Mouse (Mus musculus): Measurements from ENCODE around the gene Igfbp1. TPM values are rescaled to one million over a fixed set of nuclear protein-coding genes. Genes with fewer than 3 reads are reported as not detected.

Gene Igfbp1
- total RNA-seq (2021): under 1 TPM in 1 of 2 experiments, not detected in 1; 0.42 TPM
- long read RNA-seq: 0 reads

DNA sequence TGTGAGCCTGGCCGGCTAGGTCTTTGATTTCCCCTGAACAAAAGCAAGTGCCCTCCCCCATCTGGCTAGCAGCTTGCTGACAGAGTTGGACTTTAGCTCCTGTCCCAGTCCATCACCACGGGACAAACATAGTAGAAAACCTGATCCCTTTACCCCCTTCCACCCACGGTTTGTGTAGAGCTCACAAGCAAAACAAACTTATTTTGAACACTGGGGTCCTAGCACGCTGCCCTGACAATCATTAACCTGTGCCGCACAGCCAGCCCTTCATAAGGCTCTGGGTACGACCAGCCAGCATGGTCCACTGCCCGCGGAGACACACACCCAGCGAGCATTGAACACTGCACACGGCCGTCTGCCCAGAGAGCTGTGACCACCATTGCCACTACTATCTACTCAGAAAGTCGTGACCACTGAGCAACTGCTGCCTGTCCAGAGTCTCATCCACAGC lies at the start of gene Igfbp1:
Gene Igfbp1 (plus strand): TSS at position 292 of the 451 bp plus-strand sequence.
- no peak for DNase-seq (ENCODE audit: low spot score in 2 of 2)

DNA sequence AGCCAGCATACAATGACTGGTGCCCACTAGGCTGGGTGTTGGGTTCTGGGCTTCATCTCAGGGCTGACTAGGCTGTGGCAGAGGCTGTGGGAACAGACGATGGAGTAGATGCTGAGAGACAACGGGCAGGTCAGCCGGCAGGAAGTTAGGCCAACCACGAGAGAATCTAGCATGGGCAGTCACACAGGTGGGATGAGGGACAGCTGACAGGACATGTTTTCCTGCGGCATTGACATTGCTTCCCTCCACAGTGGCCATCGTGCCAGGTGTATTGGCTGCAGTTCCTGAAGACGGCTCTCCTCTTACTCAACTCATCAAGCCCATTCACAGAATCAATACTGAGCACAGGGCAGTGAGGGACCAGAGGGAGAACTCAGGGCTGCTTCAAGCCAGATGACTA lies 49.6 kb upstream of the Igfbp1 start:
- no peak for DNase-seq (ENCODE audit: low spot score in 2 of 2)

DNA sequence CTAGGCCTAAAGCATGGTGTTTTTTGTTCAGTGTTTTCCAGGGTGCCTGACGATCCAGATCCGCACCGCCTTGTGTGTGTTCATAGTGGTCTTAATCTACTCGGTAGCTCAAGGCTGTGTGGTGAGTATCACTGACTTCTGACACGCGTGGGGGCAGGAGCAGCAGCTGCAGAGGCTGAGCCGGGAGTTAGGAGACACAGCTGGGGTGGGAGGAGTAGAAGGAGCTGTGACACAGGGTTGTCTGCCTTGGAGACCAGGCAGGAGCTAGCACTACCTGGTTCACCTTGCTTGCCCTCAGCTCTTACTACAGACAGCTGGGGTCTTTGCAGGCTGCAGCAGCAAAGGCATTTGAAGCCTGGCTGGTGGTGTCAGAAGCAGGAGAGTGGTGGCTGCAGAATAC lies 48.1 kb upstream of the Igfbp1 start:
- no peak for DNase-seq (ENCODE audit: low spot score in 2 of 2)

DNA sequence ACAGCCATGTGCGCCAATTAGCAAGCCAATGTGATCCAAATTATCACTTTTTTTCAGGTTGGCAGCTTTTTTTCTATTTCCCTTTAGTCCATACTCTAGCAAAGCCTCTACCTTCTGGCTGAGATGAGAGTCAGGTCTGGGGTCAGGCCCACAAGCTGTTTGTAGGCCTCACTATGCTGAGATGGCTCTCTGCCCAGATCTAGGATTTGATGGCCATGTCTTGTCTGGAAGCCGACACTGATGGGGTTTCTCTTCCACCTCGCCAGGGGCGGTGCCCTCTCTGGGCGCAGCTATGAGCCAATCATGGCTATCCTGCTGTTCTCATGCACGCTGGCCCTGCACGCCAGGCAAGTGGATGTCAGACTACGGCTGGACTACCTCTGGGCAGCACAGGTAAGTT lies 47.1 kb upstream of the Igfbp1 start:
- DNase-seq (ENCODE audit: low spot score in 2 of 2): no peak

DNA sequence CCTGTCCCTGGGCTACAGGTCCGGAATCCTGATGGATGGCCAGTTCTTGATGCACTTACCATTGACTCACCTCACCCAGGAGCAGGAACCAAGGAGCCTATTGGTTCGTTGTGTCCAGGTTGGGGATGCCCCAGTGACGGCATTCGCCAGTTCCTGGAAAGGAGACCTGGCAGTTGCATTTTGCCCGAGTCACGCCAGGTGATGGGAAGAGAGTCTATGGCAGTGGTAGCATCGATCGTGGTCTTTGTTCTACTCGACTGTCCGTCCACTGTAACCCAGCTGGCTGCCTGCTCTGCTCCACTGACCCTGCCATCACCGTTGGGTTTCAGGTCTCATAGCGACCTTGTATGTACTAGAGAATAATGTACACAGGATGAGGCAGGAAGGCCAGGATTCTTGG lies 45.2 kb upstream of the Igfbp1 start:
- DNase-seq (ENCODE audit: low spot score in 2 of 2): no peak

DNA sequence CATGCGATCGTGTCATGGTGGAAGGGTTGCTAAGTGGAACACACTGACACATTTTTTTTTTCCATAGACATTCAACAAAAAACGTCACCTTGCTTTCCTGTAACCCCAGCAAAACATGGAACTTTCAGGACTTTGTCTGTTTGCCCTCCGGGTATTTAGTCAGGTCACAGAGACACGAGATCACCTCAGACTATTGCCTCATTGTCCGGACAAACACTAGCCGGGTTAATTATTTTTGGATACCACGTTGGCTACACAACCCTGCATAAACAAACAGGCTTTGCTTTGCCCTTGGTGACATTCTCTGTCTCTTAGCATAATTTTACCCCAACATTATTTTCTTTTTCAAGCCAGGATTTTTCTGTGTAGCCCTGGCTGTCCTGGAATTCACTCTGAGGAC lies 44.5 kb upstream of the Igfbp1 start:
- no peak for DNase-seq (ENCODE audit: low spot score in 2 of 2)

DNA sequence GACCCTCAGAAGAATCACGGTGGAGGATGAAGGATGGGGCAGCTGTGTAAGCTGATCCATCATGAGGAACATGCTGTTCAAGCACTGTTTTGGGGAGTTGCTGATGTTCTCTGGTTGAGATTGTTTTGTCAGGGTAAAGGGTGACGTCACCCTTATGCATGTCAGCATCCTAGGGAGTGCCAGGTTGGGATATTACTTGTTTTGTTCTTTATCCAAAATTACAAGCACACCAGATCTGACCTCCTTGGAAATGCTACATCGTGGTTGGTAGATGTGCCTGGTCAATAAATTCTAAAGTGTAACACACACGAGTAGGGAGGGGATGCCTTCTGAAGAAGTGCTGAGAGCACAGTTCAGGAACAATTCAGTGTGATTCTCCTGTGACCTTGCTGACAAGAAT lies 41.2 kb upstream of the Igfbp1 start:
- DNase-seq (ENCODE audit: low spot score in 2 of 2): no peak

DNA sequence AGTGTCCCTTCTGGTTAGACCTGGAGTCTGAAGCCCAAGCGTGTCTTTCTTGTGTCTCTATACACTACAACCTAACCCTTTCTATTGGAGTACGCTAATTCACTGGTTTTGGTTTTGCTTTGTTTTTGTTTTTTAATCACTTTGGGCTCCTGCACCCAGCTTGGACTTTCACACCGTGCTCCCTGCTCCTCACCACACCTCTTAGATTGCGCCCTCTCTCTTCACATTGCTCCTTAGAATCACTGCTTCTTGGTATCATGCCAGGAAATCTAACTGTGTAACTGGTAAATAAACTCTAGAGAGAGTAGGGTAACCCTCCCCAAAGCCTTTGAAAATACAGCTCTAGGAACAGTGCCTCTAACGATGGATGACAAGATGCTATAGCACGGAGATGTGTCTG lies 39.4 kb upstream of the Igfbp1 start:
- no peak for DNase-seq (ENCODE audit: low spot score in 2 of 2)

DNA sequence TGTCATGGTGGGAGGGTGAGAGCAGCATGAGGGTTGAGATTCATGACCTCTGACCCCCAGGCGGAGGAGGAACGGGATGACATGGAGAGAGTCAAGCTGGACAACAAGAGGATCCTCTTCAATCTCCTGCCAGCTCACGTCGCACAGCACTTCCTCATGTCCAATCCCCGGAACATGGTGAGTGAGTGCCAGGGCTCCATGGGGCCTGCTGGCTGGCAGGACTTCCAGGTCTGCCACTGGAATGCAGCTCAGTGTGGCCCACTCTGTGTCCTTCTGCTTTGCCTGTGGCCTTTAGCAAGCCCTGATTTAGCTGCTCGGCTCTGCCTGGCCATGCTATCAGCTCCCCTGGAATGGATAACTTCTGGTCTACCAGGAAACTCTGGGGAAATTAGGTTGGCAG lies 37.4 kb upstream of the Igfbp1 start:
- no peak for DNase-seq (ENCODE audit: low spot score in 2 of 2)

DNA sequence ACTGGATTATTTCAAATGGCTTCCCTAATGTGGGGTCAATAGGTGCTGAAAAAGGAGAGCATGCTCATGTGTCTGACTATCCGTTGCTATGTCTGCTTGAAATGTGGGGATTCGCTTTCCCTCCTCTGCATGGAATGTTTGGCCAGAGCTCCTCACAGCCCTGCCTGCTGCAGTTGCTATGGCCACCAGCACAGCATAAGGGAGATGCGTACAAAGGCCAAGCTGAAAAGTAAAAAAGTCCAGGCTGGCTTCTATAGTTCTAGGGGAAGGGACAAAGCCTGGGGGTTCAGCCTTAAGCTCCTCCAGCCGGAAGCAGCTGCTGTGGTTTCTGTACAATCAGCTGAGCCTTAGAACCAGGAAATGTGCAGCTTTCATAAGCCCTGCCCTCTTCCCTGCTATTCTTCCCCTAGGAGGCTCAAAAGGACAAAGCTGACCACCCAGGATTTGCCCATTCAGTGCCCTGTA lies 36.9 kb upstream of the Igfbp1 start:
- DNase-seq (ENCODE audit: low spot score in 2 of 2): no peak

DNA sequence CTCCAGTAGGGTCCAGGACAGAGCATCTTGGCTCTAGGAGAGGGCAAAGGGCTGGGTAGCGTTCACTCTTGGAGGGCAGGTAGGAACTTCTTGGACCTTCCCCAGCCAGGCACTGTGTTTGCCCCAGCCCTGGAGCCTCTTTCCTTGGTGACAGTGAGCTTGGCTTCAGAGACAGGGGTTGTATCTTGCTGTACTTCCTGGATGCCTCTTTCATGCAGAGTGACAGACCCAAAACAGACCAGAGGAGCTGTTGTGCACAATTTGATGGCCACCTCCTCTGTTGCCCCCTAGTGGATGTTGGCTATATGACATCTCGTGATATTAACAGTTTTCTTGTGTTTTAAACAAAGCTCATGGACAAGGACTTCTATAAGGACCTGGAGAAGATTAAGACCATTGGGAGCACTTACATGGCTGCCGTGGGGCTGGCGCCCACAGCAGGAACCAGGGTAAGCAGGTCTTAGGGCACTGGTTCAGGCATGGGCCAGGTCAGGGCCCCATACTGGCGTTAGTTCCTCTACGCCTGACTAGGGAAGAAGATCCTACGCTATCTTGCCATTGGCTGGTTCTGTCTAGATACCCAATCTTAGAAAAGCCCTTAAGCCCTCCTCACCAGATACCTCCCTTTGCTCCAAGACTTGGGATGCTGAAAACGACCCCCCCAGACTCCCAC lies 35.9 kb upstream of the Igfbp1 start:
- DNase-seq (ENCODE audit: low spot score in 2 of 2): peak; percentile 39 to 46

DNA sequence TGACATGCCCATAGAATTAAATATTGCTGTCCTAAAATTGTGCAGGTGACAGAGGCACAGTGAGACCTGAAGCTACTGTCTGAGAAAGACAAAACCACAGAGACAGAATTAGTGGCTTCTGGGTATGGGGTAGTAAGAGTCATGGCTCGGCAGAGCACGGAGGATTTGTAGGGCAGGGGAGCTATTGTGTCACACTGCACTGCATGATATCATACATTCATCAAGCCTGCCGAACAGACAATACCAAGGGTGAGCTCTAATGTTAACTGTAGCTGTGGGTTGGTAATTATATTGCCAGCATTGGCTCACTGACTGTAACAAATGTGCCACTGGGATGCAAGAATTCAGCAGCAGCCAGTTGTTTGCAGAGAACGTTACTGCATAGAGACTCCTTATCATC lies 33.2 kb upstream of the Igfbp1 start:
- no peak for DNase-seq (ENCODE audit: low spot score in 2 of 2)

DNA sequence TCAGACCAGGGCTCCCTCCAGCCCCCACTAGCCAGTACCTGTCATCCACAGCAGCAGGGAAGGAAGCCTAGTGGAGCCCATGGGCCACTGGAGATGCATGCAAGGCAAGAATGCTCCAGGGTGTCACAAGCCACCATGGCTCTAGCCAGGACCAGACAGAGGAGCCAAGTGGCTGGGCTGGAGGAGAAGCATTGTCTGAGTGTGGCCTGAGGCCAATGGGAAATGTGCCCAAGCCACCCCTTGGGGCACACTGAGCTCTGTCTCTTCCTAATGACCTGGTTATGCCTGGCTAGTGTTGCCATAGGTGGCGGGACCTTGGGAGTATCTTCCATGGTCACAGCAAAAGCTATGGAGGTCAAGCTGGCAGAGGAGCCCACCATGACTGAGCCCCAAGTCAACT lies 27.9 kb upstream of the Igfbp1 start:
- DNase-seq (ENCODE audit: low spot score in 2 of 2): no peak

DNA sequence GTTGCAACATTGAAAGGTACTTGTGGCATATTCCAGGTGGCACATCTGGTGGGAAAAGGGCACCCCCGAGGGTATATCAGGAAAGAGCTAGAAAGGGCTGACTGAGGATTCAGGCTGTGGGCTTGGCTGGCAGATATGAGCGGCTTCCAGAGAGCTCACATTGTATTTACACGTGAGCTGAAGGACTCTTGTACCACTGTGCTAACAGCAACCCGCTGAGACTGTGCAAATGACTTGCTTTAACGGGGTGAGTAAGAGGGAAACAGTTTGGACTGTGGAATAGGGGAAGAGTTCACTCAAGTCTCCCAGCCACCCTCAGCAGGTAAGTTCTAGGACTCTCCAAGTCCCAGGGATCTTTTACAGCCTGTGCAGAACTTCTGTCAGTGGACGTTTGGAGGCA lies 23.9 kb upstream of the Igfbp1 start:
- DNase-seq (ENCODE audit: low spot score in 2 of 2): no peak

DNA sequence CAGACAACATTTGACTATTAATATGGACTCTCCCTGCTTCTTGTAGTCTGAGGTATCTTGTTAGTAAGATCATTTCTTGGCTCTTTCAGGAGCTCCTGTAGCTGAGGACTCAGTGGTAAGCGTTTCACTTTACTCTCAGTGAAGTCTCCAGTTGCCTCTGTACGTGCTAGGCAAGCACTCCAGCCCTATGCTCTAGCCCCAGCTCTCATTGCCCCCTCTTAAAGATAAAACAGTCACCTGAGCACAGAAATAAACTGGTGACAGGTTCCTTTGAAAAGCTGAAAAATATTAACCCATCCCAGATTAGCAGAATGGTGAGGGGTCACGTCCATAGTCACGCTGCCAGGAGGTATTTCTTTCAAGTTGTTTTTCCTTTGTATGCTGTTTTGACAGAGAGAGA lies 18.9 kb upstream of the Igfbp1 start:
- no peak for DNase-seq (ENCODE audit: low spot score in 2 of 2)

DNA sequence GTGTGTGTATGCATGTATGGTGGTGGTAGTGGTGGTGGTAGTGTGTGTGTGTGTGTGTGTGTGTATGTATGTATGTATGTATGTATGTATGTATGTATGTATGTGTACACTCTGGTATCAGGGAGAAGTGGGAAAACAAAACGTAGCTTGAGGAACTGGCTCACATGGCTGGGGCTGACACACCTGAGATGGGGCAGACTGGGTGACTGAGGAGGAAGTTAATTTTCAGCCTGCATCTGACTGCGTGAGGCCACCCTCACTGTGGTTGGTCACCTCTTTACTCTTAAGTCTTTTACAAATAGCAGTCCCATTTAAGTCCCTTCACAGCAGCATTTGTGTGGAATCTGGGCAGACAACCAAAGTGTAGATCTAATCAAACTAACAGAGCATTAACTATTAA lies 18.3 kb upstream of the Igfbp1 start:
- DNase-seq (ENCODE audit: low spot score in 2 of 2): no peak

DNA sequence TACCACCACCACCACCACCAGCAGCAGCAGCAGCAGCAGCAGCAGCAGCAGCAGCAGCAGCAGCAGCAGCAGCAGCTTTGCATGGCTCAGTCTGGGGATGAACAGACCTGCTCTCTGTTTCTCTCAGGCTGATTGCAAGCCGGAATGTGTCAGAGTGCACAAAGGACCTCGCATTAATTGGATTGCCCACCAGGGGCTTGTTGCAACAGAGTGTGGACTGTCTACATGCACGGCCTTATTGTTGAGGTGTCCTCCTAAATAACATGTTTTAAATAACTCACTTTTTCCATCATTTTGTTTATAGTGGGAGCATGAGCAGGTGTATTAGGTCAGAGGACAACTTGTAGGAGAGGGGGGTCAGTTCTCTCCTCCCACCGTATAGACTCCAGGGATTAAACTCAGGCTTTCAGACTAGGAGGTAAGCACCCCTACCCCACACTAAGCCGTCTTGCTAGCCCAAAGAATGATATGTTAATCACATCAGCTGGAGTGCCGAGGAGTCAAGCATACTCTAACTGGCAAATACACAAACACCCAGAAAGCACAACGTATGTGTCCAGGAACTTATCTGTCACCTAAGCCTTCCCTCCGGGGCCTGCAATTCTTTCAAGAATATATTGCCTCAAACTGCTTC lies 15.1 kb upstream of the Igfbp1 start:
- DNase-seq (ENCODE audit: low spot score in 2 of 2): no peak

DNA sequence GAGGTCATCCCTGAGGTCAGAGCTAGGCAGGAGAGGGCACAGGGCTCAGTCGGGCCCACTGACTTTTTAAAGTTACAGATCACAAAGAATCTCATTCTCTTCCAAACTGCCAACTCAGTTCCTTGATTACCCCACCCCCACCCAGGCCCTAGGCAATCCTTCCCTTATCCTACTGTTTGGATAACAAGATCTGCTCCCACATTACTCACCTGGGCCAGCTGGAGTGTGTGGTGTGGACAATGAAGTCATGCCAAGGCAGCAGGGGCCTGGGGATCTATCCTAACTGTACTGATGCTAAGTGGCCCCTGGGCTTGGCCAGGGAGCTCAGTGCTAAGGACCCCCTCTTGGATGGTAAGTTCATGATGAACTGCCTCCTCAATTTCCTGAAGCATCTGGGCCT lies 13.2 kb upstream of the Igfbp1 start:
- DNase-seq (ENCODE audit: low spot score in 2 of 2): no peak

DNA sequence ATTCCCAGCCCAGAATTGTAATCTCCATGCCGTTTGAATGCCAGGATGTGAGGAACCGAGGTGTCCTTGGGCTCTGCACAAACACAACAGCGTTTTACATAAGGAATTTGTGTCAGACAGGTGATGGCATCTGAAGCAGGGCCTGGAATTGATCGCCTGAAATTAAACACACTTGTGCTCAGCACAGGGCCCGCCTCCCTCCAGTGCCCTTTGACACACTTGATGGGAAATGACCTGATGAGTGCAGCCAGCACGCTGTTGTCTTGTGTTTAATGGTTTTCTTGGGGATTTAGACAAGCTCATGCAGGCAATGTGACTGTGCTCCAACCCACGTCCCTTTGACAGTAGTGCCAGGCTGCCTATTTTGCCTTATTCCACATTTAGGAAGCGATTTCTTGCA lies 10.1 kb upstream of the Igfbp1 start:
- DNase-seq (ENCODE audit: low spot score in 2 of 2): no peak

DNA sequence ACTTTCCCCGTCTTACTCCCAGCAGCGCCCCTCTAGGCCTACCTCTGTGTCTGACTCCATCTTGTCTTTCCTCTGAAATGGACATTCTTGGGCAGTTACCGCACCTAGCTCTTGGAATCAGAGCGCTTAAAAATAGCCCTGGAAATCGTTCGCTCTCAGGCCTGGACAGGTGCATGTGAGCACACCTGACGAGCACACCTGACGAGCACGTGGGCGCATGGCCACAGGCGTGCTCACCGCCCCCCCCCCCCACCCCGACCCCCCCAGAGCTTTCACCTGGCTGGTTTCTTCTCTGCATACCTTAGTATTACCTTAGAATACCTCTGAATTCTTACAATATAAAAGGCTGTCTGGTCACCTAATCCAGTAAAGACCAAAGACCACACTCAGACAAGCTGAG lies 9.1 kb upstream of the Igfbp1 start, which contains the start of gene Gm11985:
Gene Gm11985 (minus strand): TSS at position 101 of the 400 bp plus-strand sequence.
- no peak for DNase-seq (ENCODE audit: low spot score in 2 of 2)

DNA sequence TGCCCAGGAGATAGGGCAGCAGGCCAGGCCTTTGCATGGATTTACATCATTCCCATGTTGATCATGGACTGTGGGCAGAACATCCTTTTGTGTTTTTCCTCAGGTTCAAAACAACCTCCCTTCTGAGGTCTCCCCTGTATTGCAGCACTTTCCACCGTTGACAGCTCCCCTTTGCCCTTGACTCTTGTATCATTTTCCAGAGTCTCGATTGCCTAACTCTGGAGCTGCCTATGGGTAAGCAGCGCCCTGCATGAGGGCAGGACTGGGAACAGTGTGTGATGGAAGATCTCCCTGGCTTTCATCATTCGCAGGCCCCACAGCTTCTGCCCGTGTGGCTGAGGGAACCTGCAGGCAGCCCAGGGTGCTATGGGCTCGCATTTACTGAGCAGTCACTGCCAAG lies 4.9 kb upstream of the Igfbp1 start:
- DNase-seq (ENCODE audit: low spot score in 2 of 2): no peak

DNA sequence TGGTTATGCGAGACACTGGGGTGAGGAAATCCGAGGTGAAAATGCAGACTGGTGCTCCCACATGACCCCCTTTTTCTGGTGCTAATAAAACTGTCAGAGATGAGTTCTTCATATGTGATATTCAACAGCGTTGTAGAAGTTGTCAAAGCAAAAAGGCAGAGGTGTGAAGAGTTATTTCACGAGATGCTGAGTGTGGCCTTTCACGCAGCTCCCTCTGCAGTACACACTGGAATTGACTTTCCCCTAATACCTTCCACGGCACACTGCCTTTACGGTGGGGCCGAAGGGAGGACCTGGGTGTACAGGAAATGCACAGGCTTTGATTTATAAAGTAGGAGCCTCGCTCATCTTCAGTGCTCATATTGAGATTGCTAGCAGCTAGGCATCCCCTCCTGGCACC lies 4.4 kb upstream of the Igfbp1 start:
- DNase-seq (ENCODE audit: low spot score in 2 of 2): no peak

Data from layer of hippocampus, postnatal 10 days (tissue).